Mouse (Mus musculus): ENCODE results near the gene Plekho1. TPM values are rescaled to one million over a fixed set of nuclear protein-coding genes. Genes with fewer than 3 reads are reported as not detected.
A peak's percentile ranks its signal among the peaks of the same experiment; 100 is the strongest.
"Not testable (repeated sequence)": the region's sequence is repeated elsewhere in the genome, so short reads cannot be mapped to it uniquely, and the experiment has no call there.

Plekho1 gene
- polyA plus RNA-seq, 1 experiment: 54.9 TPM

DNA sequence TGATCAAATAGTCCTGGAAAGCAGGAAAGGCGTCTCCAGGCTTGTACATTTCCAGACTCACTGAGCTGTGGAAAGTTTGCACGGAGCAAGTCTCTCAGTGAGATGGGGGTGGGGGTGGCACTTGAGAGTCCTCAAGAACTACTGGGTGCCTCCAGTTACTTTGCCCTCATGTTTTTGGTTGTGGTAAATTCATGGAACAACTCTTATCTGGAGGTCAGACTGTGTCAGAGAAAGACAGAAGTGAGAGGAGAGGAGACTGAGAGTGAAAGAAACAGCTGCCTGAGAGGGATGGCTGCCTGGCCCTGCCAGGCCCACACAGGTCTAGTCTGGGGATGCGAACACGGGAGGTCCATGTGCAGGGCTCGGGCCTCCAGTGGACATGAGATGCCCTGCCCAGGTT lies 40.5 kb downstream of the Plekho1 start:
- WGBS: 92% methylated on average over 5 of the region's 5 CpGs
- DNase-seq (ENCODE audit: low read depth, low spot score): no peak

DNA sequence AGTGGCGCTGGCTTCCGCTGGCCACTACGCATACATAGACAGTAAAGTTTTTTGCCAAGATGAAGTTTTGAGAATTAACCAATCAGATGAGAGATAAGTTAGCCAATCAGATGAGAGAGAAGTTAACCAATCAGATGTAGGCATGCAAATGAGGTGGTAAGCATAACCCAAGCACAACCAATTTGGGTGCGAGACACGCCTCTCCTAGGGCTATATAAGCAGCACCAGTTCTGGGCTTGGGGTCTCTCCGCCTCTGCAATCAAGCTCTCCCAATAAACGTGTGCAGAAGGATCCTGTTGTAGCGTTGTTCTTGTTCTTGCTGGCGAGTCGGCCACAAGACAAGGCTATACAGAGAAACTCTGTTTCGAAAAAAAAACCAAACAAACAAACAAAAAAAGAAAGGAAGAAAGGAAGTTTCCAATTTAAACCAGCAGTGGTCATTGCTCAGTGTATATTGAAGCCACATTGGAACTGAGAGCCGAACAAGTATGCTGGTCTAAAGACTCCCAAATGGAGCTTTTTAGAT lies 41.1 kb downstream of the Plekho1 start:
- DNase-seq (ENCODE audit: low read depth, low spot score): not testable (repeated sequence)
- 90% methylated on average over 12 of the region's 12 CpGs for whole genome bisulfite sequencing

DNA sequence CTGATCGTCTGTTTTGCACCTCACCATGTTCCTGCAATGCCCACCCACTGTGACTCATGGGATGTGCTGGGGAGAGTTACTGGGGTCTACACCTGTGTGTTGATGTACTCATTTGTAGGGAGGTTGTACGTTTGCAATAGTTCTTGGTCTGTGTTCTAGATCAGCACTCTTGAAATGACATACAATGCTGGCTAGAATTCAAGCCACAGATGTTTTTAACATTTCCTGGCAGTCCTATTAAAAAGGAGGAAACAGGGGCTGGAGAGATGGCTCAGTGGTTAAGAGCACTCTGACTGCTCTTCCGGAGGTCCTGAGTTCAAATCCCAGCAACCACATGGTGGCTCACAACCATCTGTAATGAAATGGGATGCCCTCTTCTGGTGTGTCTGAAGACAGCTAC lies 42.3 kb downstream of the Plekho1 start:
- 63% methylated on average over 3 of the region's 3 CpGs for WGBS
- no peak for DNase-seq (ENCODE audit: low read depth, low spot score)

DNA sequence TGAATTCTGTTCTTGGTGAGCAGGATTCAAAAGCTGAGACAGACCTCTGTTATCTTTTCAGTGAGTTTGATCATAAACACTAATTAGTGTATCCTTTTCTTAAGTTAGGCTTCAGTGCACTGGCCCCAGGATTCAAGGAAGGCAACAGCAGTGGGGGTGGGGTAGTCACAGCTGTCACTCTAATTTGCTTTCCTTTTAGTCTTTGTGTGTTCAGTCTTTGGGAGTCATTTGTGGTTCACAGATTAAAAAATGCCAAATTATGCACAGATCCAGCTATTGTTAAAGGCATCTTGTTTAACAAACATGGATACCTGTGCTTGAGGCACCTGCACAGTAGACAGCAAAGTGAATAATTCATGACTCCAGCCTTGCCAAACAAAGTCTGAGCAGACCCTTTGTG lies 42.8 kb downstream of the Plekho1 start:
- DNase-seq (ENCODE audit: low read depth, low spot score): no peak

DNA sequence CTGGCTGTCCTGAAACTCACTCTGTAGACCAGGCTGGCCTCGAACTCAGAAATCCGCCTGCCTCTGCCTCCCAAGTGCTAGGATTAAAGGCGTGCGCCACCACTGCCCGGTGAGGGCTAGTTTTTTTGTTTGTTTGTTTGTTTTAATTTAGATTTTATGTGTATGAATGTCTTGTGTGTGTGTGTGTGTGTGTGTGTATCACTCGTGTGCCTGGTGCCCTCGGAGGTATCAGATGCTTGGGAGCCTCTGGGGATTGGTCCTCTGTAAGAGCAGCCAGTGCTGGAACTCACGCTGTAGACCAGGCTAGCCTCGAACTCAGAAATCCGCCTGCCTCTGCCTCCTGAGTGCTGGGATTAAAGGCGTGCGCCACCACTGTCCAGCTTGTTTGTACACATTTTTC lies 44.2 kb downstream of the Plekho1 start:
- DNase-seq (ENCODE audit: low read depth, low spot score): not testable (repeated sequence)
- WGBS: 56% methylated on average over 12 of the region's 12 CpGs

DNA sequence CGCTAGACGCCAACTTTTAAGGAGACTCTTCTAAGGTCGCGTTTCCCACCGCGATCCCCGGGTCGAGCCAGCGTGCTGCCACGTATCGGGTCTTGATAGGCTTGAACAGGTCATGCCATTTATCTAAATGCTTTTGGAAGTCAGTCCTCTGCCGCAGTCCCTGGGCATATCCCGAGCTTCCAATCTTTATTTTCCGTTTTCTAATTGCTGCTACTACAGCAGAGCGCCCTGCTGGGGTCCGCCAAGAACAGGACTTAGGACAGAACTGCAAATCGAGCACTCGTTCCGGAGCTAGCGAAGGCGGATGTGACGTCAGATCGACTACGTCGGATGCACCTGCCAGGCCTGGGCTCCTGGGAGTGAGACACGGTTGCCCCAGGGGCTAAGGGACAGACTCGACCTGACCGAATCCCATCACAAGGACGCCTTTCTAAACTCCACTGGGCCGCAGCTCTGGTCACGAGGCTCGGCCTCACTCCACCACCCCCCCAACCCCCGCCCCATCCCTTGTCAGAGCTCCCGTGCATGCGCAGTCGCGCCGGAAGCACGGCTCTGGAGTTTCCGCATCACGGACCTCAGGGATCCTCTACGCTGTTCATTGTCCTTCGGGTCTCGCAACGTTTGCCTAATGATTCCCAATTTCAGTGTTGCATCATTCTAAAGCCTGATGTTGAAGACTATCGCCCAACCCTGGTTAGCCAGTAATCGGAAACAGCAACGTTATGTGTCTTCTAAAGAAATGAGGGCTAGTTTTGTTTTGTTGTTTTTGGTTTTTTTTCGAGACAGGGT lies 44.8 kb downstream of the Plekho1 start:
- DNase-seq (ENCODE audit: low read depth, low spot score): peak; percentile 70
- WGBS: under 1% methylated on average over 49 of the region's 49 CpGs

DNA sequence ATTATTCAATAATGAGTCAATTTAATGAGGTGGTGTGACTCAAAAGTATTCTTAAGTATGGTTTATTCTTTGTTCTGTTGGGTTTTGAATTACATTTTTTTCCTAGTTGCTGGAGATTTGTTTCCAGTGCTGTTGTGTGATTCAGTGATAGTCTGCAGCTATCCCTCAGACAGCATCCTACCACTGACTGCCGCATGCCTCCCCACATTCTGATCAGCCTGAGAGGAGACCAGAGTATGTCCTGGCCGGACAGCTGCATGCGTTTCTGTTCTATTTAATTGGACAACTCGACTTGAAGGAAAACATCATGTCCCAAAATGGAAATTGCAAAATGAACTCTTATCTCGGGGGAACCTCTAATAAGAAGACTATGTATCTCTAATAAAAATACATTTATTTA lies 47.5 kb downstream of the Plekho1 start:
- DNase-seq (ENCODE audit: low read depth, low spot score): no peak
- WGBS: 85% methylated on average over 5 of the region's 5 CpGs

DNA sequence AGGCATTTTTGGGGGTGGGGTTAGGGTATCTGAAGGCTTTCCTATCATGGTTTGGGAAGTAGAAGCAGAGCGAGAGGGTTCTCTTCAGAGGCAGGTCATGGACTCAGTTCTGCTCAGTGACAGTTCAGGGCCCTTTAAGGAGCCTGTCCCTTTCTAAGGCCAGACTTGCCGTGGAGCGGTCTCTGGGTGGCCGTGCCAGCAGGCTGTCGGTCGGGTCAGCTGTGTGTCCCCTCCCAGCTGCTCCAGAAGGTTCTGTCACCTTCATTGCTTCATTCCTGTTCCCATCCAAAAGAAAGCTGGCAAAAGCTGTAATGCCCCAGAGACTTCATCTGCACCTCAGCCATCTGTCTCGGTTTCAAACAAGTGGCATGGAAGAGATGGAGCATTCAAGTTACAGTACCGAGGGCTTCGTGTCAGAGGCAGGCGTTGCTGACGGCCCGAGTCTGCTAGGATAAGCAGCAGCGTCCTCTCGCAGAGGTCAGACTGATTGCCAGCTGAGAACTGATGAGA lies 50.0 kb downstream of the Plekho1 start:
- 91% methylated on average over 14 of the region's 14 CpGs for WGBS

DNA sequence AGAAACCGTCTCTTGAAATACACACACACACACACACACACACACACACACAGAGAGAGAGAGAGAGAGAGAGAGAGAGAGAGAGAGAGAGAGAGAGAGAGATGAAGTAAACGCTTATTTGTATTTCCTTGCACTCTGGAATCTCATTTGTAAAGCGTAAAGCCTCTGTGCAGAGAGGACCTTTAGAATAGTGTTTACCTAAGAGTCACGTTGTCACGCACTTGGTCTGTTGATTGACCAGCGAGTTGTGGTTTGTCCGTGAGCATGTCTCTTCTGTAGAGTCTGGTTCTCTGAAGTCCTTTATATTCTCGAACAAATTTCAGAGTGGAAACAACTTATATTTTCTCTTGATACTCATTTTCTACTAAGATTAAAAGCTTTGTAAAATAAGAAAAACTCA lies 51.1 kb downstream of the Plekho1 start:
- WGBS: 84% methylated on average over 8 of the region's 8 CpGs
- no peak for DNase-seq (ENCODE audit: low read depth, low spot score)

More for the DNA sequence above, 50.0 kb downstream of the Plekho1 start:
- no peak for DNase-seq (ENCODE audit: low read depth, low spot score)

DNA sequence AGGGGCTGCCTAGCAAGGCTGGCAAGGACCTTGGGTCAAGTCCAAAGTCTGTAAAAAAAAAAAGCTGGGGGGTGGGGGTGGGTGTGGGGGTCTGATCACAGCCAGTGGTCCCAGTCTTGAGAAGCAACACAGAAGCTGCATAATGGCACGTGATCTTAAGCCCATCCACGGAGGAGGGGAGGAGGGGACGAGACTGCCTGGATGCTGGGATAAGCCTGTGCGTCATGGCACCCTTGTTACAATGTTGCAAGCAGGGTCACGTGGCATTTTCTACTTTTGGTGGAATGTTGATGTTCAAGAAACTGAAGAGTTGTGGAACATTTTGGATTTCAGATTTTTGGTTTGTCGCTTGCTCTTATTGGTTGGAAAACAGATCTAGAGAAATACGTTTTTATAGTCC lies 52.6 kb downstream of the Plekho1 start:
- 94% methylated on average over 7 of the region's 7 CpGs for WGBS
- DNase-seq (ENCODE audit: low read depth, low spot score): no peak

DNA sequence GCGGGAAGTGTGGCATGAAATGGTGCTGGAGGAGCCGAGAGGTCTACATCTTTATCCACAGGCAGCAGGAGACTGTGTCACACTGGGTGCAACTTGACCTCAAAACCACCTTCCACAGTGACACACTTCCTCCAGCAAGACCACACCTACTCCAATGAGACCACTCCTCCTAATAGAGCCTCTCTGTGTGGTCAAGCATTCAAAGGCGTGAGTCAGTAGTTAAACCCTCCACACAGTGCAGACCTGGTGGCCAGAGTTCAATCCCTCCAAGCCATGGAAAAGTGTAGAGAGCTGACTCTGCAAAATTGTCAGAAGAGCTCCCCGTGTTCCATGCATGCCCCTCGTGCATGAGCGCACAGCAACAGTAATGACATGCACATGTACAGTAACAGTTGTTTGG lies 53.1 kb downstream of the Plekho1 start:
- 88% methylated on average over 6 of the region's 6 CpGs for WGBS
- DNase-seq (ENCODE audit: low read depth, low spot score): no peak

DNA sequence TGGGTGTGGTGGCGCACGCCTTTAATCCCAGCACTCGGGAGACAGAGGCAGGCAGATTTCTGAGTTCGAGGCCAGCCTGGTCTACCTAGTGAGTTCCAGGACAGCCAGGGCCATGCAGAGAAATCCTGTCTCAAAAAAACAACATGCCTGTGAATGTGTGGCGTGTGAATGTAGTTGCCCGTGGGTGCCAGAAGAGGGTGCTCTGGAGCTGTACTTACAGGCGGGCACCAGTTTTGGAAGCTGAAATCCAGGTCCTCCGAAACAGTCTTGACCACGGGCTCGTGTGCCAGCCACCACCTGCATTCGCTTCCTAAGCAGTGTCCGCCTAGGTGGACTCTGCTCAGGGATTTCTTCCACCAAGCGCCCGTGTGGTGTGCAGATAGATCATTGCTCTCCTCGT lies 57.0 kb downstream of the Plekho1 start:
- no peak for DNase-seq (ENCODE audit: low read depth, low spot score)
- WGBS: 97% methylated on average over 15 of the region's 15 CpGs

Other genes starting within 250 kb of the Plekho1 start
- gene Tars2, start 235.8 kb downstream of the Plekho1 start, polyA plus RNA-seq (2012; rRNA removed): 30.3 and 36.2 TPM in 2 replicates
- gene Rprd2, start 177.1 kb downstream of the Plekho1 start, polyA plus RNA-seq (2012; rRNA removed): 8.4 and 13.5 TPM in 2 replicates
- gene Prpf3, start 140.1 kb downstream of the Plekho1 start, polyA plus RNA-seq (2012; rRNA removed): 16.3 and 22.9 TPM in 2 replicates
- gene Mrps21, start 124.5 kb downstream of the Plekho1 start, polyA plus RNA-seq (2012; rRNA removed): 98.0 and 112 TPM in 2 replicates
- gene Ciart, start 113.8 kb downstream of the Plekho1 start, polyA plus RNA-seq (2012; rRNA removed): 1.0 and 1.1 TPM in 2 replicates
- gene BC028528, start 104.0 kb downstream of the Plekho1 start, polyA plus RNA-seq (2012; rRNA removed): 5.6 and 6.5 TPM in 2 replicates
- 172 and 175 TPM in 2 replicates for gene Aph1a, start 102.0 kb downstream of the Plekho1 start, polyA plus RNA-seq (2012; rRNA removed)
- 2.5 and 3.0 TPM in 2 replicates for gene Car14, start 91.3 kb downstream of the Plekho1 start, polyA plus RNA-seq (2012; rRNA removed)
- gene Anp32e, start 66.8 kb downstream of the Plekho1 start, polyA plus RNA-seq (2012; rRNA removed): 13.8 and 18.8 TPM in 2 replicates
- 6.1 TPM in 2 replicates for gene Vps45, start 62.5 kb upstream of the Plekho1 start, polyA plus RNA-seq (2012; rRNA removed)
- gene Otud7b, start 108.5 kb upstream of the Plekho1 start, polyA plus RNA-seq (2012; rRNA removed): 5.7 and 8.9 TPM in 2 replicates
- gene Mtmr11, start 166.0 kb upstream of the Plekho1 start, polyA plus RNA-seq (2012; rRNA removed): 60.8 and 66.6 TPM in 2 replicates
- 48.8 and 56.1 TPM in 2 replicates for gene Sf3b4, start 176.3 kb upstream of the Plekho1 start, polyA plus RNA-seq (2012; rRNA removed)
- 2.0 TPM in 2 replicates for gene Sv2a, start 185.2 kb upstream of the Plekho1 start, polyA plus RNA-seq (2012; rRNA removed)
- gene Bola1, start 223.7 kb upstream of the Plekho1 start, polyA plus RNA-seq (2012; rRNA removed): 45.2 and 47.6 TPM in 2 replicates
- gene Hist2h2ab, start 223.9 kb upstream of the Plekho1 start, polyA plus RNA-seq (2012; rRNA removed): 1.5 and 4.1 TPM in 2 replicates
- gene Hist2h2ac, start 224.9 kb upstream of the Plekho1 start, polyA plus RNA-seq (2012; rRNA removed): 14.8 and 16.9 TPM in 2 replicates
- 2.8 and 3.7 TPM in 2 replicates for gene Hist2h2be, start 225.1 kb upstream of the Plekho1 start, polyA plus RNA-seq (2012; rRNA removed)
- 49.8 and 65.9 TPM in 2 replicates for gene Hist2h3c2, start 243.1 kb upstream of the Plekho1 start, polyA plus RNA-seq (2012; rRNA removed)
- gene Hist2h2aa2, start 244.3 kb upstream of the Plekho1 start, polyA plus RNA-seq (2012; rRNA removed): 68.4 and 101 TPM in 2 replicates
- gene Hist2h2aa1, start 249.5 kb upstream of the Plekho1 start, polyA plus RNA-seq (2012; rRNA removed): 112 and 147 TPM in 2 replicates

Data from large intestine, adult 2 months (tissue).